Mouse (Mus musculus): Measurements from ENCODE around the gene Shd.

DNA sequence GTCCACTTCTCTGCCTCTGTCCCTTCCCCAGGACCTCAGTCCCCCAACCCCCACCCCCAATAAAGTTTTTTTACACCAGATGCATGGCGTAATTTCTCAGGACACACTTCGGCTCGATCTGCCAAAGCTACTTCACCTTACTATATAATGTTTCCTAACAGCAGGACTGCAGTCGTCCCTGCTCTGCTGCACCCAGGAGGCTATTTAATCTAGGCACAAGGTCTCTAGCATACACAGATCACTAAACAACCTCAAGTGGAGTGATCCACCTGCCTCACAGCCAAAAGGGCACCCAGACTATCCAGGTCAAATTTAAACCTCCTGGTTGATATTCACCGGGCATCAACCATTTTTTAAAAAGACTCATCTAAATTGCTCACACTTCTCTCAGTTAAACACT is 24.6 kb upstream of the Shd start:
- no peak for TF ChIP-seq GATA1 (IDR thresholded peaks at IDR 0.05; ENCODE audit: borderline replicate concordance, low read length)
- TF ChIP-seq FLI1 (IDR thresholded peaks at IDR 0.05; ENCODE audit: low read length) = no peak
